Mouse (Mus musculus) forebrain, embryonic 16.5 days (tissue): ENCODE measurements at regions not wholly inside any gene's neighbourhood (a gene's known extent, or its start where the extent isn't known, plus 50 kb on each side); places are given as distances from the start of the nearest gene placed in this dataset.

Experiments
- ATAC-seq: fragments of 200-750 bp; cut with Nextera tagmentation; 2 replicates; pipeline ENCODE4 v1.8.0; 2017; ENCODE audit warnings: mild to moderate bottlenecking, moderate library complexity
- H3K27ac ChIP-seq: fragments of 300-500 bp; sonication (generic); 2 replicates; pipeline ENCODE4 v1.5.1; 2014; ENCODE audit warnings: low read length, control low read depth
- H3K27me3 ChIP-seq: fragments of 300-500 bp; sonication (generic); replicated peaks from 2 replicates; pipeline ENCODE4 v1.6.1; 2014; ENCODE audit warnings: low read length; ENCODE audit not compliant: control insufficient read depth, insufficient read depth
- H3K36me3 ChIP-seq: fragments of 300-500 bp; sonication (generic); 2 replicates; pipeline ENCODE4 v1.6.1; 2014; ENCODE audit not compliant: control insufficient read depth, insufficient read depth
- H3K4me1 ChIP-seq: fragments of 300-500 bp; sonication (generic); replicated peaks from 2 replicates; pipeline ENCODE4 v1.6.1; 2014; ENCODE audit warnings: low read length; ENCODE audit not compliant: control insufficient read depth, insufficient read depth
- H3K4me2 ChIP-seq: fragments of 300-500 bp; sonication (generic); 2 replicates; pipeline ENCODE4 v1.6.1; 2014; ENCODE audit warnings: mild to moderate bottlenecking, low read length, control low read depth
- H3K4me3 ChIP-seq: fragments of 300-500 bp; sonication (generic); replicated peaks from 2 replicates; pipeline ENCODE4 v1.5.1; 2014; ENCODE audit warnings: mild to moderate bottlenecking, low read length, control low read depth
- H3K9ac ChIP-seq: fragments of 300-500 bp; sonication (generic); replicated peaks from 2 replicates; pipeline ENCODE4 v1.6.1; 2014; ENCODE audit warnings: low read depth, low read length, control low read depth
- H3K9me3 ChIP-seq: fragments of 300-500 bp; sonication (generic); 2 replicates; pipeline ENCODE4 v1.6.1; 2016; ENCODE audit warnings: low read length; ENCODE audit not compliant: control insufficient read depth
- WGBS: fragments of 180-500 bp; shearing (Covaris S2); extraction: QIAGEN DNeasy Blood & Tissue Kit; methylation state at CpG from one replicate; pipeline ENCODE4 v1.1.7; 2014; 5-methylcytosine and 5-hydroxymethylcytosine counted together

DNA sequence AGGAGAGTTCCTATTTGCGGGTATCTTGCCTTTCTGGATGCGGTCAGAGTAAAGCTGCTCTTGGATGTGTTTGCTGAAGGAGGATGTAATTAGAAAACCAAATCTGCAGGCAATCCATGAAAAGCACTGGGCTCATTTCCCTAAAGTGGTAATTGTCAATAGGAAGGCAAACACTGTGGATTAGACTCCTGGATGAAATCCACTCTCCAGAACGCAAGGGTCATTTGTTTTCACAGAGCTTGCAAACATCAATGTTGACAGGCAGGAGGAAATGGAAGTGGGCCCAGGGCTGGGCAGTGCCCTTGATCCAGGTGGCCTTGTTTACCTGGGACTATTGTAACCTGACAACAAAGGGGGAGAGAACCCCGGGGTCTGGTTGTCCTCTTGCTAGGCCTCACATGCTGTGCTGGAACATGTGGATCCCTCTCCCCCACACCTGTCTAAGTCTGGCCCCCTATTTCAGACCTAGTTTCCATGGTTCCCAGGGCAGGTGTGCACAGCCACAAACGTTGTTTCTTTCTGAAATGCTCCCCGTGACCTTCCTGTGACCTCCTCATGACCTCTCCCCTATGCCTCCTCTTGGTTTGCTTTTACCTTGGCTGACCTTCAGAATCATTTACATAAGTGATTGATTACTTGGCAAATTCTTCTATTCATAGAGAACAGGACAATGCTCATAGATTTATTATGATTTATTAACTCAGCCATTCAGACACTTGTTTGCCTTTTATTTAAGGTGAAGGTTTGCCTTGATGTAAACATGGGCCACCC lies 197.9 kb upstream of the Cops8 start:
- no peak overlapping the region for H3K9ac ChIP-seq
- H3K9me3 ChIP-seq: no peaks in the 10 kb centered on the region
- WGBS: 36% methylated on average over 6 of the region's 6 CpGs
- H3K27me3 ChIP-seq: no peaks in the 10 kb centered on the region
- no peaks in the 10 kb centered on the region for H3K36me3 ChIP-seq
- ATAC-seq: no peak
- no peak overlapping the region for H3K4me2 ChIP-seq
- no peak overlapping the region for H3K4me3 ChIP-seq
- H3K27ac ChIP-seq: no peak overlapping the region
- peaks cover 5% of the 10 kb centered on the region; the same call in 1 of the 2 replicates for H3K4me1 ChIP-seq

- H3K9ac ChIP-seq: no peak overlapping the region
- H3K27me3 ChIP-seq: no peaks in the 10 kb centered on the region
- ATAC-seq: no peak
- H3K36me3 ChIP-seq: no peaks in the 10 kb centered on the region
- 82% methylated on average over 6 of the region's 6 CpGs for WGBS
- H3K4me1 ChIP-seq: peaks cover 5% of the 10 kb centered on the region; the same call in 1 of the 2 replicates
- no peak overlapping the region for H3K27ac ChIP-seq
- H3K4me2 ChIP-seq: no peak overlapping the region
- no peaks in the 10 kb centered on the region for H3K9me3 ChIP-seq
- H3K4me3 ChIP-seq: no peak overlapping the region
Observed at GRCm38 (mm10) chr1:90406663-90407062, 196.1 kb upstream of the Cops8 start.

GRCm38 (mm10) chr1:90408504-90409215 lies 194.1 kb upstream of the Cops8 start:
- peaks cover 5% of the 10 kb centered on the region; the same call in 1 of the 2 replicates for H3K4me1 ChIP-seq
- WGBS: 81% methylated on average over 16 of the region's 16 CpGs
- H3K36me3 ChIP-seq: no peaks in the 10 kb centered on the region
- H3K9me3 ChIP-seq: no peaks in the 10 kb centered on the region
- no peak overlapping the region for H3K9ac ChIP-seq
- H3K4me3 ChIP-seq: no peak overlapping the region
- no peak overlapping the region for H3K4me2 ChIP-seq
- ATAC-seq: no peak
- H3K27ac ChIP-seq: no peak overlapping the region
- no peaks in the 10 kb centered on the region for H3K27me3 ChIP-seq

- H3K27ac ChIP-seq: no peak overlapping the region
- no peaks in the 10 kb centered on the region for H3K9me3 ChIP-seq
- H3K9ac ChIP-seq: no peak overlapping the region
- WGBS: 89% methylated on average over 3 of the region's 3 CpGs
- no peaks in the 10 kb centered on the region for H3K36me3 ChIP-seq
- no peak overlapping the region for H3K4me3 ChIP-seq
- ATAC-seq: no peak
- no peaks in the 10 kb centered on the region for H3K27me3 ChIP-seq
- peaks cover 5% of the 10 kb centered on the region; the same call in 1 of the 2 replicates for H3K4me1 ChIP-seq
- H3K4me2 ChIP-seq: no peak overlapping the region
Observed at GRCm38 (mm10) chr1:90409236-90409635, 193.5 kb upstream of the Cops8 start.

GRCm38 (mm10) chr1:90412511-90413045 lies 190.2 kb upstream of the Cops8 start:
- Histone ChIP-seq H3K27me3 (no peaks in the 10 kb centered on the region), H3K9me3 (no peaks in the 10 kb centered on the region), H3K36me3 (no peaks in the 10 kb centered on the region), H3K4me3 (no peak overlapping the region), H3K4me1 (no peaks in the 10 kb centered on the region), H3K9ac (no peak overlapping the region), H3K4me2 (no peak overlapping the region), H3K27ac (no peak overlapping the region)
- 30% methylated on average over 9 of the region's 9 CpGs for WGBS
- ATAC-seq: no peak

DNA sequence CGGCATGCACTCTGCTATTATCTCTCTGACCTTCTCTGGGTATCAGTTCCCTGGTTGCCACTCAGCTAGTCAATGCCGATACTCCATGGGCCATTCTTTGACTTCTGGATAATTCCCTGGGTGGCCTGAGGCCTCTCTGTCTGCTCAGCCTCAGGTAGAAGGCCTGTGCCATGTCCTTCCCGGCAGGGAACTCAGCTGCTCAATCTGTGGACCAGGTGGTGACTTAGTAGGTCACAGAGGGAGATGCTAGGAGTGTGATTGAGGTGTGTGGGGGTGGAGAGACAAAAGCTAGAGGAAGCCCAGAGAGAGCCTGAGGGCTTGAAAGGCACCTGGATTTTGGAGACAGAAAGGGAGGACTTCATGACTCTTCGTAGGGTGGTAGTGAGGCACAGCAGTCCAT lies 188.0 kb upstream of the Cops8 start:
- H3K27ac ChIP-seq: no peak overlapping the region

GRCm38 (mm10) chr1:90424066-90424821 lies 178.5 kb upstream of the Cops8 start:
- Histone ChIP-seq H3K9me3 (no peaks in the 10 kb centered on the region), H3K27me3 (no peaks in the 10 kb centered on the region), H3K9ac (no peak overlapping the region), H3K4me3 (no peak overlapping the region), H3K4me2 (no peak overlapping the region), H3K36me3 (no peaks in the 10 kb centered on the region), H3K4me1 (no peaks in the 10 kb centered on the region), H3K27ac (no peak overlapping the region)
- ATAC-seq: no peak
- WGBS: 21% methylated on average over 13 of the region's 13 CpGs

More for the DNA sequence above, 188.0 kb upstream of the Cops8 start:
- Histone ChIP-seq H3K4me2 (no peak overlapping the region), H3K4me1 (no peaks in the 10 kb centered on the region), H3K27me3 (no peaks in the 10 kb centered on the region), H3K36me3 (no peaks in the 10 kb centered on the region), H3K9me3 (no peaks in the 10 kb centered on the region), H3K9ac (no peak overlapping the region), H3K4me3 (no peak overlapping the region)
- no peak for ATAC-seq
- WGBS: 92% methylated on average over 4 of the region's 4 CpGs

GRCm38 (mm10) chr1:90428334-90428733 lies 174.4 kb upstream of the Cops8 start:
- H3K4me1 ChIP-seq: no peaks in the 10 kb centered on the region
- ATAC-seq: no peak
- no peaks in the 10 kb centered on the region for H3K9me3 ChIP-seq
- no peaks in the 10 kb centered on the region for H3K36me3 ChIP-seq
- WGBS: 95% methylated on average over 6 of the region's 6 CpGs
- no peak overlapping the region for H3K4me3 ChIP-seq
- H3K27ac ChIP-seq: no peak overlapping the region
- H3K9ac ChIP-seq: no peak overlapping the region
- H3K27me3 ChIP-seq: no peaks in the 10 kb centered on the region
- H3K4me2 ChIP-seq: no peak overlapping the region

DNA sequence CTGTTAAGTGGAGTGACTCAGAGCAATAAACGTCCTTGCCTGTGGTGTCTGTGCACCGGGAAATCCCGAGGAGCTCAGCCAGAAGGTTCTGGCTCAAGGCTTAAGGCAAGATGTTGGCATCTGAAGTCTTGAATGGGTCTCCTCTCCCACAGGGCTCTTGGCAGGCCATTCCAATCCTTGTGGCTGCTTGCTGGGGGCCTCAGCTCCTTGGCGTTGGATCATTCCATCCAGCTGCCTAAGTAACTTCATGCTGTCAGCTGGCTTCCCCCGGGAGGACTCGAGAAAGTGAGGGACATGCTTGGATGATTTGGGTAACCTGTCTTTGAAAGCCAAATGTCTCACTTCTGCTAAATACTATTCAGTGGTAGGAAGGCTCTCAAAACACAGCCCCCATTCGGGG lies 174.0 kb upstream of the Cops8 start:
- ATAC-seq: no peak
- no peak overlapping the region for H3K4me2 ChIP-seq
- H3K27ac ChIP-seq: no peak overlapping the region
- WGBS: 76% methylated on average over 7 of the region's 7 CpGs
- H3K9me3 ChIP-seq: no peaks in the 10 kb centered on the region
- no peaks in the 10 kb centered on the region for H3K36me3 ChIP-seq
- H3K4me3 ChIP-seq: no peak overlapping the region
- H3K27me3 ChIP-seq: no peaks in the 10 kb centered on the region
- 0 out of 2 replicates have a peak, but pooled peaks cover 1% of the 10 kb centered on the region for H3K4me1 ChIP-seq
- no peak overlapping the region for H3K9ac ChIP-seq
